In genomic region chr9:18229933-18230332, GRCm38 (mm10) we compare ENCODE assay signal across 10 mouse cellular contexts.
DNase-seq lines count a peak whose midpoint lies in the region; ATAC-seq lines count a peak whose summit lies in the region.
"Had no signal": no experiment of that assay in that cellular context is flagged by ENCODE, and none has a peak within 500 bp of the region (broad histone marks: within the 10 kb centered on the region; RNA-seq: fewer than 3 reads in every experiment).

No protein-coding gene starts in this region.

- H3K4me3 ChIP-seq in hindbrain, embryonic 14.5 days (replicated peaks; ENCODE audit: low read length) = no peak overlapping the region
- H3K4me3 ChIP-seq in hindbrain, embryonic 13.5 days = no peak overlapping the region
- no peak overlapping the region for H3K4me3 ChIP-seq in midbrain, embryonic 14.5 days (replicated peaks; ENCODE audit: low read depth, low read length)
- no peak overlapping the region for H3K4me3 ChIP-seq in midbrain, embryonic 10.5 days
- H3K4me3 ChIP-seq: heart, embryonic 12.5 days had no signal

- 15% methylated on average over 1 of the region's 1 CpGs for WGBS in hindbrain, embryonic 14.5 days
- WGBS in hindbrain, embryonic 13.5 days = 15% methylated on average over 1 of the region's 1 CpGs
- 8% methylated on average over 1 of the region's 1 CpGs for WGBS in midbrain, embryonic 14.5 days
- WGBS in midbrain, embryonic 10.5 days = 19% methylated on average over 1 of the region's 1 CpGs

- no peak overlapping the region for H3K27ac ChIP-seq in hindbrain, embryonic 14.5 days
- no peak overlapping the region for H3K27ac ChIP-seq in hindbrain, embryonic 13.5 days
- no peak overlapping the region for H3K27ac ChIP-seq in midbrain, embryonic 14.5 days (replicated peaks; ENCODE audit: low read depth, low read length)
- no peak overlapping the region for H3K27ac ChIP-seq in midbrain, embryonic 10.5 days (replicated peaks)

- peak; percentile 74 for DNase-seq in hindbrain, embryonic 14.5 days (ENCODE audit: low spot score)
- DNase-seq in midbrain, embryonic 14.5 days = peak; percentile 77
- DNase-seq in midbrain, embryonic 10.5 days (ENCODE audit: low spot score) = no peak
- DNase-seq in embryo, embryonic 10 days (ENCODE audit: low spot score) = peak; percentile 46
- no peak for DNase-seq in spleen, postnatal 4 days (ENCODE audit: low spot score in 2 of 2)
- DNase-seq in kidney, postnatal 25 days = no peak
- DNase-seq in heart, postnatal 14 days = no peak
- DNase-seq: kidney, adult 8-10 months had no signal

- no peak overlapping the region for H3K9ac ChIP-seq in hindbrain, embryonic 14.5 days
- H3K9ac ChIP-seq in hindbrain, embryonic 13.5 days = no peak overlapping the region
- no peak overlapping the region for H3K9ac ChIP-seq in midbrain, embryonic 14.5 days (replicated peaks; ENCODE audit: low read length)
- H3K9ac ChIP-seq: heart, embryonic 12.5 days had no signal

- no peak overlapping the region for H3K4me2 ChIP-seq in hindbrain, embryonic 14.5 days (replicated peaks)
- H3K4me2 ChIP-seq in hindbrain, embryonic 13.5 days = no peak overlapping the region
- no peak overlapping the region for H3K4me2 ChIP-seq in midbrain, embryonic 14.5 days (ENCODE audit: low read length)
- H3K4me2 ChIP-seq: heart, embryonic 12.5 days had no signal

- intact Hi-C loops in heart, postnatal 14 days (cut with DNase I) = no loop called here

- no peak for ATAC-seq in hindbrain, embryonic 14.5 days (ENCODE audit: low FRiP score)
- no peak for ATAC-seq in hindbrain, embryonic 13.5 days (ENCODE audit: low FRiP score)
- ATAC-seq in midbrain, embryonic 14.5 days (ENCODE audit: low FRiP score, low TSS enrichment) = no peak

- H3K9me3 ChIP-seq in hindbrain, embryonic 14.5 days (ENCODE audit: control insufficient read depth, low read length) = no peaks in the 10 kb centered on the region
- H3K9me3 ChIP-seq in hindbrain, embryonic 13.5 days = no peaks in the 10 kb centered on the region
- H3K9me3 ChIP-seq in midbrain, embryonic 14.5 days (ENCODE audit: control insufficient read depth, low read length) = no peaks in the 10 kb centered on the region
- H3K9me3 ChIP-seq in midbrain, embryonic 10.5 days (replicated peaks) = no peaks in the 10 kb centered on the region
- H3K9me3 ChIP-seq: heart, embryonic 12.5 days had no signal

- no peaks in the 10 kb centered on the region for H3K36me3 ChIP-seq in hindbrain, embryonic 14.5 days (replicated peaks; ENCODE audit: control insufficient read depth, insufficient read depth)
- H3K36me3 ChIP-seq in hindbrain, embryonic 13.5 days = no peaks in the 10 kb centered on the region
- H3K36me3 ChIP-seq in midbrain, embryonic 14.5 days (ENCODE audit: control insufficient read depth, insufficient read depth, low read length) = no peaks in the 10 kb centered on the region
- H3K36me3 ChIP-seq in midbrain, embryonic 10.5 days = no peaks in the 10 kb centered on the region
- H3K36me3 ChIP-seq: heart, embryonic 12.5 days had no signal

- H3K27me3 ChIP-seq in hindbrain, embryonic 14.5 days (ENCODE audit: control insufficient read depth, insufficient read depth, low read length) = no peaks in the 10 kb centered on the region
- no peaks in the 10 kb centered on the region for H3K27me3 ChIP-seq in hindbrain, embryonic 13.5 days
- H3K27me3 ChIP-seq in midbrain, embryonic 14.5 days (ENCODE audit: control insufficient read depth, insufficient read depth, low read length) = no peaks in the 10 kb centered on the region
- H3K27me3 ChIP-seq in midbrain, embryonic 10.5 days (ENCODE audit: low read depth, poor library complexity, severe bottlenecking) = no peaks in the 10 kb centered on the region
- H3K27me3 ChIP-seq: heart, embryonic 12.5 days had no signal

- H3K4me1 ChIP-seq in hindbrain, embryonic 14.5 days (replicated peaks; ENCODE audit: control insufficient read depth, insufficient read depth, low read length) = no peaks in the 10 kb centered on the region
- H3K4me1 ChIP-seq in hindbrain, embryonic 13.5 days (replicated peaks) = no peaks in the 10 kb centered on the region
- H3K4me1 ChIP-seq in midbrain, embryonic 14.5 days (ENCODE audit: control insufficient read depth, insufficient read depth, low read length) = no peaks in the 10 kb centered on the region
- H3K4me1 ChIP-seq in midbrain, embryonic 10.5 days = no peaks in the 10 kb centered on the region
- H3K4me1 ChIP-seq: heart, embryonic 12.5 days had no signal

Comparison
In these comparisons a context has a peak if more than half of its experiments do, and no peak if none do; other contexts are left out.
1. DNase-seq: peak in hindbrain, embryonic 14.5 days (single experiment), midbrain, embryonic 14.5 days (single experiment) and embryo, embryonic 10 days (single experiment); none in midbrain, embryonic 10.5 days (single experiment), spleen, postnatal 4 days (0 of 2), kidney, postnatal 25 days (0 of 2) and heart, postnatal 14 days (0 of 2).